Mouse (Mus musculus): ENCODE measurements around the gene Gm29797. TPM values are rescaled to one million over a fixed set of nuclear protein-coding genes. Genes with fewer than 3 reads are reported as not detected.

Gm29797 gene
- total and polyA plus RNA-seq, 3 experiments = 0.34 TPM; not detected in 2

DNA sequence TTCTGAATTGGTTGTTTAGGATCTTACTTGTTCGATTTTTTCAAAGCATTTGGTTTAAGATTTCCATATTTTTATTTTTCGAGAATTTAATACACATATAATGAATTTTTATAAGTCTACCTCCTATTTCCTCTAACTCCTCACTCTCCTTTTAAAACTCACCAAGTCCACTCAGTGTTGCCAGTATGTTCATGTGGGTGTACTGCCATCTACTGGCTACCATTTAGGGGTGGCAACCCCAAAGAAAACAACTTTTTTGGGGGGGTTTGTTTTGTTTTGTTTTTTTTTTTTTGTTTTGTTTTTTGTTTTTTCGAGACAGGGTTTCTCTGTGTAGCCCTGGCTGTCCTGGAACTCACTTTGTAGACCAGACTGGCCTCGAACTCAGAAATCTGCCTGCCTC, 49.8 kb downstream of the Gm29797 start:
- Histone ChIP-seq H3K27ac (ENCODE audit: insufficient read depth, low read depth) (no peak overlapping the region), H3K4me2 (ENCODE audit: insufficient read depth, low read depth, poor library complexity, severe bottlenecking) (no peak overlapping the region), H3K36me3 (replicated peaks in 1 of 2; ENCODE audit: control insufficient read depth in 1 of 2, insufficient read depth in 1 of 2, low read length in 1 of 2) (no peaks in the 10 kb centered on the region), H3K4me1 (ENCODE audit: control insufficient read depth in 1 of 2, insufficient read depth in 2 of 2) (no peaks in the 10 kb centered on the region), H3K9ac (ENCODE audit: insufficient read depth, low read depth) (no peak overlapping the region), H3K4me3 (replicated peaks in 1 of 3; ENCODE audit: low read depth in 2 of 3, low read length in 2 of 3, poor library complexity in 1 of 3) (no peak overlapping the region), H3K9me3 (replicated peaks; ENCODE audit: low read length) (no peaks in the 10 kb centered on the region), H3K27me3 (replicated peaks) (peaks cover 8% of the 10 kb centered on the region), H3K79me2 (replicated peaks; ENCODE audit: control insufficient read depth, extremely low read depth, insufficient read depth, poor library complexity, severe bottlenecking) (no peaks in the 10 kb centered on the region)
- in situ Hi-C loops (cut with MboI; ENCODE audit: low pct_ligation_motif_present, low pct_unique_long_range_greater_than_20kb, low sequenced_read_pairs) (no loop called here), dilution Hi-C loops (cut with MboI; ENCODE audit: extremely low pct_ligation_motif_present, extremely low pct_unique_long_range_greater_than_20kb, low sequenced_read_pairs) (no loop called here)
- no peak for TF ChIP-seq UBTF (IDR thresholded peaks at IDR 0.05; ENCODE audit: low read depth, low read length)
- TF ChIP-seq EP300 (IDR thresholded peaks at IDR 0.05; ENCODE audit: low read length) = no peak
- no peak for TF ChIP-seq GABPA (IDR thresholded peaks at IDR 0.05; ENCODE audit: insufficient replicate concordance, low read depth, low read length)
- TF ChIP-seq MXI1 (IDR thresholded peaks at IDR 0.05; ENCODE audit: low read depth, low read length) = no peak
- no peak for TF ChIP-seq TCF12 (IDR thresholded peaks at IDR 0.05; ENCODE audit: low read depth, low read length)
- TF ChIP-seq ZMIZ1 (IDR thresholded peaks at IDR 0.05; ENCODE audit: low read depth, low read length) = no peak
- no peak for TF ChIP-seq MEF2A (IDR thresholded peaks at IDR 0.05; ENCODE audit: borderline replicate concordance, low read depth, low read length)
- TF ChIP-seq USF2 (conservative IDR thresholded peaks at IDR 0.05; ENCODE audit: low read depth, low read length) = no peak
- peak; percentile 53 for TF ChIP-seq SMC3 (IDR thresholded peaks at IDR 0.05; ENCODE audit: low read depth, low read length)
- TF ChIP-seq CHD1 (IDR thresholded peaks at IDR 0.05; ENCODE audit: low read depth, low read length) = no peak
- TF ChIP-seq NELFE (IDR thresholded peaks at IDR 0.05; ENCODE audit: low read depth, low read length) = no peak
- TF ChIP-seq HCFC1 (IDR thresholded peaks at IDR 0.05; ENCODE audit: low read depth, low read length) = no peak
- TF ChIP-seq CHD2 (IDR thresholded peaks at IDR 0.05; ENCODE audit: low read length) = no peak
- no peak for TF ChIP-seq MAZ (IDR thresholded peaks at IDR 0.05; ENCODE audit: low read depth, low read length)
- no peak for TF ChIP-seq POLR2AphosphoS2 (IDR thresholded peaks at IDR 0.05; ENCODE audit: low read depth, low read length)
- no peak for TF ChIP-seq ZKSCAN1 (IDR thresholded peaks at IDR 0.05; ENCODE audit: borderline replicate concordance, low read depth, low read length)
- TF ChIP-seq CTCF (conservative IDR thresholded peaks at IDR 0.05 in 1 of 2, IDR thresholded peaks at IDR 0.05 in 1 of 2; ENCODE audit: low read depth in 2 of 2, low read length in 2 of 2) = peak; percentile 15 to 79; a peak in 2 of 4 replicates
- TF ChIP-seq SIN3A (IDR thresholded peaks at IDR 0.05; ENCODE audit: low read length) = no peak
- TF ChIP-seq ETS1 (conservative IDR thresholded peaks at IDR 0.05; ENCODE audit: low read depth, low read length) = no peak
- TF ChIP-seq RCOR1 (conservative IDR thresholded peaks at IDR 0.05; ENCODE audit: low read depth, low read length) = no peak
- TF ChIP-seq RAD21 (IDR thresholded peaks at IDR 0.05; ENCODE audit: low read depth, low read length) = peak; percentile 79
- no peak for TF ChIP-seq POLR2A (IDR thresholded peaks at IDR 0.05; ENCODE audit: low read depth, low read length)
- TF ChIP-seq ZC3H11A (IDR thresholded peaks at IDR 0.05; ENCODE audit: low read depth, low read length) = no peak
- TF ChIP-seq ZNF384 (IDR thresholded peaks at IDR 0.05; ENCODE audit: low read depth, low read length) = peak; percentile 75
- TF ChIP-seq USF1 (IDR thresholded peaks at IDR 0.05; ENCODE audit: low read depth, low read length) = no peak
- TF ChIP-seq NRF1 (IDR thresholded peaks at IDR 0.05; ENCODE audit: low read depth, low read length) = no peak
- no peak for TF ChIP-seq BHLHE40 (IDR thresholded peaks at IDR 0.05; ENCODE audit: low read depth, low read length)
- peak; percentile 20 for DNase-seq (ENCODE audit: extremely low read depth)

Other genes starting within 250 kb of the Gm29797 start
- gene Zbtb46, start 197.6 kb upstream of the Gm29797 start, total RNA-seq (2012; rRNA removed) = 4.1 and 9.3 TPM in 2 replicates
- gene Zbtb46, start 197.6 kb upstream of the Gm29797 start, total RNA-seq (2014; rRNA removed) = 6.2 and 6.7 TPM in 2 replicates
- 5.3 and 6.0 TPM in 2 replicates for gene Zbtb46, start 197.6 kb upstream of the Gm29797 start, polyA plus RNA-seq (2012; ENCODE audit: insufficient read length, low read depth)
- gene Abhd16b, start 163.8 kb upstream of the Gm29797 start, total RNA-seq (2012; rRNA removed) = 0.13 TPM in 1 of 2 replicates, not detected in the other
- gene Abhd16b, start 163.8 kb upstream of the Gm29797 start, total RNA-seq (2014; rRNA removed) = not detected in 2 replicates
- gene Abhd16b, start 163.8 kb upstream of the Gm29797 start, polyA plus RNA-seq (2012; ENCODE audit: insufficient read length, low read depth) = 0.45 TPM in 1 of 2 replicates, not detected in the other
- 80.7 and 90.4 TPM in 2 replicates for gene Tpd52l2, start 159.9 kb upstream of the Gm29797 start, total RNA-seq (2012; rRNA removed)
- gene Tpd52l2, start 159.9 kb upstream of the Gm29797 start, total RNA-seq (2014; rRNA removed) = 126 and 127 TPM in 2 replicates
- 92.0 and 92.1 TPM in 2 replicates for gene Tpd52l2, start 159.9 kb upstream of the Gm29797 start, polyA plus RNA-seq (2012; ENCODE audit: insufficient read length, low read depth)
- 54.5 and 57.6 TPM in 2 replicates for gene Dnajc5, start 136.5 kb upstream of the Gm29797 start, total RNA-seq (2012; rRNA removed)
- 45.5 and 51.1 TPM in 2 replicates for gene Dnajc5, start 136.5 kb upstream of the Gm29797 start, total RNA-seq (2014; rRNA removed)
- 54.6 and 62.7 TPM in 2 replicates for gene Dnajc5, start 136.5 kb upstream of the Gm29797 start, polyA plus RNA-seq (2012; ENCODE audit: insufficient read length, low read depth)
- 20.3 and 31.9 TPM in 2 replicates for gene Uckl1, start 72.1 kb upstream of the Gm29797 start, total RNA-seq (2012; rRNA removed)
- gene Uckl1, start 72.1 kb upstream of the Gm29797 start, total RNA-seq (2014; rRNA removed) = 18.6 and 18.7 TPM in 2 replicates
- gene Uckl1, start 72.1 kb upstream of the Gm29797 start, polyA plus RNA-seq (2012; ENCODE audit: insufficient read length, low read depth) = 16.0 and 18.0 TPM in 2 replicates
- gene Prpf6, start 65.2 kb upstream of the Gm29797 start, total RNA-seq (2012; rRNA removed) = 48.1 and 52.7 TPM in 2 replicates
- 28.3 and 28.8 TPM in 2 replicates for gene Prpf6, start 65.2 kb upstream of the Gm29797 start, total RNA-seq (2014; rRNA removed)
- 53.8 and 62.4 TPM in 2 replicates for gene Prpf6, start 65.2 kb upstream of the Gm29797 start, polyA plus RNA-seq (2012; ENCODE audit: insufficient read length, low read depth)
- gene Zfp512b, start 64.2 kb upstream of the Gm29797 start, total RNA-seq (2012; rRNA removed) = 16.6 and 18.1 TPM in 2 replicates
- gene Zfp512b, start 64.2 kb upstream of the Gm29797 start, total RNA-seq (2014; rRNA removed) = 11.0 TPM in 2 replicates
- gene Zfp512b, start 64.2 kb upstream of the Gm29797 start, polyA plus RNA-seq (2012; ENCODE audit: insufficient read length, low read depth) = 26.8 and 27.1 TPM in 2 replicates
- 2.7 and 3.8 TPM in 2 replicates for gene Samd10, start 57.8 kb upstream of the Gm29797 start, total RNA-seq (2012; rRNA removed)
- gene Samd10, start 57.8 kb upstream of the Gm29797 start, total RNA-seq (2014; rRNA removed) = 0.32 TPM in 1 of 2 replicates, not detected in the other
- gene Samd10, start 57.8 kb upstream of the Gm29797 start, polyA plus RNA-seq (2012; ENCODE audit: insufficient read length, low read depth) = 0.38 and 0.66 TPM in 2 replicates
- not detected in 2 replicates for gene Sox18, start 14.6 kb downstream of the Gm29797 start, total RNA-seq (2012; rRNA removed)
- not detected in 2 replicates for gene Sox18, start 14.6 kb downstream of the Gm29797 start, total RNA-seq (2014; rRNA removed)
- gene Sox18, start 14.6 kb downstream of the Gm29797 start, polyA plus RNA-seq (2012; ENCODE audit: insufficient read length, low read depth) = not detected in 2 replicates
- 12.9 and 14.4 TPM in 2 replicates for gene Tcea2, start 23.3 kb downstream of the Gm29797 start, total RNA-seq (2012; rRNA removed)
- 9.2 TPM in 2 replicates for gene Tcea2, start 23.3 kb downstream of the Gm29797 start, total RNA-seq (2014; rRNA removed)
- gene Tcea2, start 23.3 kb downstream of the Gm29797 start, polyA plus RNA-seq (2012; ENCODE audit: insufficient read length, low read depth) = 7.0 and 8.8 TPM in 2 replicates
- 67.0 and 75.4 TPM in 2 replicates for gene Rgs19, start 36.9 kb downstream of the Gm29797 start, total RNA-seq (2012; rRNA removed)
- 40.2 and 50.2 TPM in 2 replicates for gene Rgs19, start 36.9 kb downstream of the Gm29797 start, total RNA-seq (2014; rRNA removed)
- gene Rgs19, start 36.9 kb downstream of the Gm29797 start, polyA plus RNA-seq (2012; ENCODE audit: insufficient read length, low read depth) = 155 and 159 TPM in 2 replicates
- gene Lkaaear1, start 41.4 kb downstream of the Gm29797 start, total RNA-seq (2012; rRNA removed) = not detected in 2 replicates
- not detected in 2 replicates for gene Lkaaear1, start 41.4 kb downstream of the Gm29797 start, total RNA-seq (2014; rRNA removed)
- gene Lkaaear1, start 41.4 kb downstream of the Gm29797 start, polyA plus RNA-seq (2012; ENCODE audit: insufficient read length, low read depth) = not detected in 2 replicates
- 0.08 and 0.25 TPM in 2 replicates for gene Oprl1, start 58.0 kb downstream of the Gm29797 start, total RNA-seq (2012; rRNA removed)
- not detected in 2 replicates for gene Oprl1, start 58.0 kb downstream of the Gm29797 start, total RNA-seq (2014; rRNA removed)
- 0.14 TPM in 1 of 2 replicates, not detected in the other for gene Oprl1, start 58.0 kb downstream of the Gm29797 start, polyA plus RNA-seq (2012; ENCODE audit: insufficient read length, low read depth)
- 0.13 TPM in 1 of 2 replicates, not detected in the other for gene Myt1, start 106.3 kb downstream of the Gm29797 start, total RNA-seq (2012; rRNA removed)
- gene Myt1, start 106.3 kb downstream of the Gm29797 start, total RNA-seq (2014; rRNA removed) = not detected in 2 replicates
- gene Myt1, start 106.3 kb downstream of the Gm29797 start, polyA plus RNA-seq (2012; ENCODE audit: insufficient read length, low read depth) = not detected in 2 replicates
- 10.8 and 17.1 TPM in 2 replicates for gene Pcmtd2, start 180.8 kb downstream of the Gm29797 start, total RNA-seq (2012; rRNA removed)
- gene Pcmtd2, start 180.8 kb downstream of the Gm29797 start, total RNA-seq (2014; rRNA removed) = 14.4 and 14.7 TPM in 2 replicates
- gene Pcmtd2, start 180.8 kb downstream of the Gm29797 start, polyA plus RNA-seq (2012; ENCODE audit: insufficient read length, low read depth) = 10.3 and 10.9 TPM in 2 replicates
- 38.3 and 39.4 TPM in 2 replicates for gene Polr3k, start 207.3 kb downstream of the Gm29797 start, total RNA-seq (2012; rRNA removed)
- gene Polr3k, start 207.3 kb downstream of the Gm29797 start, total RNA-seq (2014; rRNA removed) = 50.7 and 55.9 TPM in 2 replicates
- 28.5 and 30.5 TPM in 2 replicates for gene Polr3k, start 207.3 kb downstream of the Gm29797 start, polyA plus RNA-seq (2012; ENCODE audit: insufficient read length, low read depth)